Mouse (Mus musculus) liver, postnatal 0 days (tissue): Measurements from ENCODE around the gene Ptpn20.

Experiments
- CTCF ChIP-seq: sonication (generic); IDR thresholded peaks from 2 replicates; pipeline ENCODE4 v1.5.1; 2016; ENCODE audit warnings: antibody characterized with exemption, low read depth
- EP300 ChIP-seq: IDR thresholded peaks from 2 replicates; pipeline ENCODE4 v1.6.1; 2016; ENCODE audit warnings: antibody characterized with exemption, low read depth, mild to moderate bottlenecking

DNA sequence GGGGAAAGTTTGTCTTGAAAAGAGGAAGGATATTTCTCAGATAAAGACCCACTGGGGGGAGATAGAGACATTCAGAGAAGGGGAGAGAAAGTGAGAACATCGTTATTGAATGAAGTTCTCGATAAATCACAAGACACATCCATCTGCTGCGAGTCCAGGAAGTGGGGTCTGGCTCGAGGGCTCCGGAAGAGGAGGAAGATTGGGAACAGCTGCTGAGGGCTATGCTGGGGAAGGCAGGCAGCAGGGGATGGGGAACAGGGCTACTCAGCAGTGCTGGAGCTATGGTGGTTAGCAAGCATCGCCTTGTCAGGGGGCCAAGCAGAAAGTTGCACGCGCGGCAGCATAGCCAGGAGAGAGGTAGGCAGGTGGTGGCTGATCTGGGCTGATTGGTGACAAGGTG, 73.1 kb downstream of the Ptpn20 start:
- TF ChIP-seq CTCF (no peak), EP300 (no peak)
